Mouse (Mus musculus): ENCODE measurements at regions not wholly inside any gene's neighbourhood (a gene's known extent, or its start where the extent isn't known, plus 50 kb on each side); places are given as distances from the start of the nearest gene placed in this dataset.
"Not testable (repeated sequence)": the region's sequence is repeated elsewhere in the genome, so short reads cannot be mapped to it uniquely, and the experiment has no call there.

DNA sequence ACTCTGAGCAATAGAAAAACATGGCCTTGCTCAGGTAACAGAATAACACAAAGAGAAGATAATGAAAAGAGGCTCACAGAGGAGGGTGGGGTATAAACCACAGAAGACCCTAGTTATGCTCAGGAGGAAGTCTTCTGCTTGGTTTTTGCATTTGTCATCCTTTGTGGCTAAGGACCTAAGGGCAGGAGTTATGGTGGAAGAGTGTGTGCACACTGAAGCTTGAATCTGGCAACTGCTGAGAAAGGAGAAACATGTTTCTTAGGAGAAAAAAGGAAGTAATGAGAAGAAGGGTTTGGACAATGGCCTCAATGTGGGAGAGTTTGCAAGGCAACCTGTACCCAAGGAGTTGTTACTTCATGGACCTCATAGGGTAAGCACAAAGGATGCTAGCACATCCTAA lies 106.8 kb upstream of the Nyap2 start:
- DNase-seq (ENCODE audit: inconsistent ontology term): no peak

- DNase-seq (ENCODE audit: inconsistent ontology term): no peak
Measured at GRCm38 (mm10) chr1:80969194-80969593, 107.6 kb upstream of the Nyap2 start.

- DNase-seq (ENCODE audit: inconsistent ontology term): no peak
Measured at GRCm38 (mm10) chr1:80965792-80966191, 111.0 kb upstream of the Nyap2 start.

GRCm38 (mm10) chr1:80964376-80964775 lies 112.4 kb upstream of the Nyap2 start:
- peak; percentile 40 for DNase-seq (ENCODE audit: inconsistent ontology term)

DNA sequence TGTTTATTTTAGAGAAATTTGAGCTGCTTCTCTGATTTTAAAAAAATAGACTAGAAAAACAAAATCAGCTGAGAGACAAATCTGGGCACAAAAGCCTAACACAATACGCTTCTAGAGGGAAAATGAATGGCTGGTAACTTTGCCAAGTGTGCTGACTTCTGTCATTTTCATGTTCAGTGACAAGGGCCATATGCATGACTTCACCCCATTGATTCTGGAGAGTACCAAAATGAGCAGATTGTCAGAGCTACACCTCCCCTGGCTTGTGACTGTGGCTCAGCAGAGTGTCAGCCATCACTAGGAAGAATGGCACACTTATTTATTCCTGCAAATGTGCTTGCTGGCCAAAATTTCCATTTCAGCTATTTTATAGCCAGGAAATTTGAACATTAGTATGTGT lies 112.9 kb upstream of the Nyap2 start:
- DNase-seq (ENCODE audit: inconsistent ontology term): peak; percentile 88

DNA sequence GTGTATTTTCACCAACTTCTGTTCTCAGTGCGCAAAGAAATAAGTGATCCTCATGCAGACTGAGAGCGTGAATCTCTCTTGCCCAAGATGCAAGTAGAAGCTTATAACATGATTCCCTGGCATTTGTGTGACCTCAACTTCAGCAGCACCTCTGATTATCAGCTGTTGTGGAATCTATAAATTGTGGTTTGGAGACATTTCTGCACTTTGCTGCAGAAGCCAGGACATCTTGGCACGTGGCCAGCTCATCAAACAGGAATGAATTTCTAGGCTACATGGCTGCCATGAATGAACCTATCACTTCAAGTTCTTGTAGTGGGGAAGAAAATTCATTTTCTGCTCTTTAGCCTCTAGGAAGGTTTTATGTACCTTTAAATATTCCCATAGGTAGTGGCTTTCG lies 126.3 kb upstream of the Nyap2 start:
- DNase-seq (ENCODE audit: inconsistent ontology term): peak; percentile 66

GRCm38 (mm10) chr1:80946049-80946448 lies 130.7 kb upstream of the Nyap2 start:
- not testable (repeated sequence) for DNase-seq (ENCODE audit: inconsistent ontology term)

GRCm38 (mm10) chr1:80939372-80939771 lies 137.4 kb upstream of the Nyap2 start:
- no peak for DNase-seq (ENCODE audit: inconsistent ontology term)

GRCm38 (mm10) chr1:80899281-80899680 lies 141.0 kb upstream of the Dock10 start:
- no peak for DNase-seq (ENCODE audit: inconsistent ontology term)

DNA sequence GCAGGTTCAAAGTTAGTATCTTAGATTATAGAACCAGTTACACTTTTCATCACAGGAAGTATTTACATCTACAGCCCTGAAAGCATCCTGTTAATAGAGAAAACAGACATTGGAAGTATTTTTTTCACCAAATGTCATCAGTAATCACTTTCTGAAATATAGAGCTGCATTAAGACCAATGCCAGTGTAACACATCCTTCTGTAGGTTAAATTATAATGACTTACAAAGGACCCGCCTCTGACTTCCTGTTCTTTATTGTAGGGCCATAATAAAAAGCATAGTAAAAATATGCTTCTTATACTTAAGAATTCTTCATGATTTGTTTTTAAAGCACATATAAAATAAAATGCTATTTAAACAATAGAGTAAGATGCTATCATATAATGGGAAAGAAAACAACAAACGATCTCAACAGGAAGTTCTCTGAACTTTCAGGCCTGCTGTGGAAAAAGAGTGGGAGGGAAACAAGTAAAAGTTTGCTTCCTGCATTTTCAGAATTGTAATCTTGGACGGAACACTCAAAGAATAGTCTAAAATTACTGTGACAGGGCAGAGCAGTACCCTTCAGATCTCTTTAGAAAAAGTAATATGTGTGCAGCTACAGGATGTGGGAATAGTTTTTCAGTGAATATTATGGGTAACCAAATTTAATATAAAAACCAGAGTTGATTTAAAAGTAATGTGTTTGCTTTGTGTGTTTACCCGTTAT lies 116.0 kb upstream of the Dock10 start:
- no peak for DNase-seq (ENCODE audit: inconsistent ontology term)

GRCm38 (mm10) chr1:80873596-80873995 lies 115.3 kb upstream of the Dock10 start:
- DNase-seq (ENCODE audit: inconsistent ontology term): no peak

DNA sequence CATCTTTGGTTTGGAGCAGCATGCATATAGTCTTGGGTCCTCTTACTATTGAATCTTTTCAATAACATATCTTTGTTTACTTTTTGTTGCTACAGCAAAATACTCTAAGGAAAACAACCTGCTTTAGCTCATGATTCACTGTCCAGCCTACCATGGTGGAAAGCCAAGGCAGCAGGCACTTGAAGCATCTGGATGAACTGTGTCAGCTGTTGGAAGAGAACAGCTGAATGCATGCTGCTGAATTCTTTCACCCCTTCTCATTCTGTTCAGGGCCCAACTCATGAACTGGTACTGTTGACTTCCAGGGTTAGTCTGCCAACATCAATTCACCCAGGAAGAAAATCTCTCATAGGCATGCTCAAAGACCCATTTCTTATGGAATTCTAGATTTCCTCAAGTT lies 110.5 kb upstream of the Dock10 start:
- DNase-seq (ENCODE audit: inconsistent ontology term): no peak

- DNase-seq (ENCODE audit: inconsistent ontology term): no peak
Measured at GRCm38 (mm10) chr1:80856981-80857380, 98.7 kb upstream of the Dock10 start.

DNA sequence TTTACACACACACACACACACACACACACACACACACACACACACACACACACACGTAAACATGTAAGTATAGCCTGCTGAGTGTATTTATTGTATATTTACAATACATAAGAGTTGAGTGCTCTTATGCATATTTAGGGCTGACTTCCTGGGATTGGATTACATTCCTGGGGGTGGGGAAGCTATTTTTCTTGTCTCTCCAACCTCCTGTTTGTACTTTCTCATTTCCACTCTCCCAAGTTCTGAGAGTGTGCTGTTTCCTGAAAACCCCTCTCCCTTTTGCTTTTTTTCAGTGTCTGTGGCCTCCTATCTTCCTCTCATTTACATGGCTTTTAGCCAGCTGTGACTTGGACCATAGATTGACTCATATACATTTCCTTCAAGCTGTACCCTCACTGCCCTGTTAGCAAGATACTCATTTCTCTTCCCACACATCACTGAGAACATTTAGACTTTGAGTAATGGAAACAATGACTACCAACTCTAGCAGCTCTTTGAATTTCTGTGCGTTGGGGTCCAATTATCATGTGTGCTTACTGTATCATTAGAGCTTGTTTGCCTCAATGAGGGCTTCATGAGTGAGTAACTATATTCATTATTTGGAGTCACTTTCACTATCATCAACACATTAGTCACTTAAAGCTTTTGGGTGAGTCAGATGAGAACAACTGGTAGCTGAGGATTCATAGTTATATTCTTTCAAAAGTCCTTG lies 96.8 kb upstream of the Dock10 start:
- peak; percentile 70 for DNase-seq (ENCODE audit: inconsistent ontology term)

- DNase-seq (ENCODE audit: inconsistent ontology term): peak; percentile 20
Measured at GRCm38 (mm10) chr1:80854289-80854701, 96.0 kb upstream of the Dock10 start.

DNA sequence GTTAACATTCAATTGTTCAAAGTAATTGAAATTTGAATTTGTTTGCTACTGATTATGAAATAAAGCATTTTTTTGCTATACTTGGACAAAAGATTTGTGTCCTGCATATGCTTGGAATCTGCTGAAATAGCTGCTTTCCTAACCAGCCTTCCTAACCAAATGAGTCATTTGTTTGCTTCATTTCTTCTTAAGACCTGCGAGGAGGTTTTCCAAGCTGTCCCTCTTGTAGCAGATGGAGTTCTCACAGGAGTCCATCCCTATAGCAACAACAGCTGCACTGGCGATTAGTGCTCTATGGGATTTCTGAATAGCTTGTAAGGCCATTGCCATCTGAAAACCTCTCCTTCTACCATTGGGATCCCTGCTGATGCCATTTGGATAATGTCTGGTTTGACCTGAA lies 94.4 kb upstream of the Dock10 start:
- peak; percentile 79 for DNase-seq (ENCODE audit: inconsistent ontology term)

DNA sequence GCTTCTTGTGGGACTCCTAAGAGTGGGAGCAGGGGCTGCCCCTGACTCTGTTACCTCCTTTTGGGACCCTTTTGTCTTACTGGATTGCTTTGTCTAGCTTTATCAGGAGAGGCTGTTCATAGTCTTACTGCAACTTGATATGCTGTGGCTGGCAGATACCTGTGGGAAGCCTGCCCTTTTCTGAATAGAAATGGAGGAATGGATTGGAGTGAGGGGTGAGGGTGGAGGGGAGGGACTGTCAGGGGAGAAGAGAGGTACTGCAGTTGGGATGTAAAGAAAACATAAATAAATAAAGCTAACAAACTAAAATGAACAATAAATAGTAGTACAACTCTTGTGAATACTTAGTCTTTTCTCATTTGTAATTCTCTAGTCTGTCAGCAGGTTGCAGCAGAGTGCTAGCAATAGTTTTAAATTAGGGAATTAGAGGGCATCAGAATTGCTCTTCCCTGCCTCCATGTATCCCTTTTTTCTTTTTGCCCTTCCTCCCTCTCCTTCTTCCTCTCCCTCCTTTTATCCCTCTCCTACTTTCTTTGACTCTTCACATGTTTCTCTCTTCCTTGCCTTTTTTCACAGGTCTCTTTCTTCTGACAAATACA lies 72.0 kb upstream of the Dock10 start:
- peak; percentile 40 for DNase-seq (ENCODE audit: inconsistent ontology term)

- DNase-seq (ENCODE audit: inconsistent ontology term): no peak
Measured at GRCm38 (mm10) chr1:80826383-80826782, 68.1 kb upstream of the Dock10 start.

DNA sequence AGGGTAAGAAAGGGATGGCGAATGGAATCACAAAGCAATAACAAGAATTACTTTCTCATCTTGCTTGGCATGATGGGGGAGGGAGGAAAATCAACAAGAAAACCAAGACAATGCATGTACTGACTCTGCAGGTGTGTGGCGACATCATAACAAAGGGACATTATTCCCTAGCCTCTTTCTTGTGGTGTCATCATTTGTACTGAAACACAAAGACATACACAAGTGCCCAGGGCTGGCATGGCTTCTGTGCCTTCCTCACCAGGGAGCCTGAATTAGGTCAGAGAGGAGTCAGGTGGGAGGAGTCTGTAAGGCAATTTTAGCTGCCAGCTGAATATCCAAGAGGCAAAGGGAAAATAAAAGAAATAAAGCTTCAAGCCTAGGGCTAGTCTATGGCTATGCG lies 65.6 kb upstream of the Dock10 start:
- peak; percentile 84 for DNase-seq (ENCODE audit: inconsistent ontology term)

GRCm38 (mm10) chr1:80822185-80822584 lies 63.9 kb upstream of the Dock10 start:
- DNase-seq (ENCODE audit: inconsistent ontology term): no peak

GRCm38 (mm10) chr1:80812906-80813305 lies 54.6 kb upstream of the Dock10 start:
- DNase-seq (ENCODE audit: inconsistent ontology term): peak; percentile 46

Data from Muller cell, postnatal 12 days (primary cell).